Mouse (Mus musculus): ENCODE results near the gene Clcn6. TPM values are rescaled to one million over a fixed set of nuclear protein-coding genes. Genes with fewer than 3 reads are reported as not detected.

Clcn6 gene
- 4.0 TPM for polyA plus RNA-seq (2014; fragmentation: Illumina TruSeq; extraction: RNeasy Lipid Tissue Mini Kit (QIAGEN cat#74804); ENCODE audit: low read depth, low replicate concordance)

DNA sequence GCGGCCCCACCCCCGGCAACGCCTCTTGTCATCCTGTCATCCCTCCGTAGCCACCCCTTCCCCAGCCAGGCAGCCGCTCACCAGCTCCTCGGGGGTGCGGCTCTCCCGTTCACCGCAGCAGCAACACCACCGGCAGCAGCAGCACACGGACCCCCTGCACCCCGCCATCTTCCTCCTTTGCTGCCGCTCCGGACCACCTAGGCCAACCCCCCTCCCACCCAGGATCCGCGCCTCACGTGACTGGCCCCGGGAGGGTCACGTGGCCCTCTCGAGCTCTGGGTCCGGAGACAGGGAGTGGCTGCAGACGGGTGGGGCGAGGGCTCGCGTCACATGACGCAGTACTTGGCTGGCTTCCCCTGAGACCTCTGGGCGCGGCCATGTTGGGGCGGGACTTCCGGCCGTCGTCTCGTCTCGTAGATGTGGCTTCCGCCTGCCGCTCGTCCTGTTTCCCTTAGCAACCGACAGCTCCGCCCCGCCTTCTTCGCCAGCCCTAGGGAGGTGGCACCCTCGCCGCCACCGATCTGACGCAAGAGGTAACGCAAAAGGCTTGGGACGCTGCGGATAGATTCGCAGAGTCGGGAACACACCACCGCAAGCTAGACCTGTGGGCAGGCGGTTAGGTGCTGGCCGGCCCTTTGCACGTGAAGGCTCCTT is at the start of gene Clcn6, which contains the start of gene Mthfr:
Clcn6 (minus strand) TSS at position 222 of the 654 bp plus-strand sequence.
Mthfr (plus strand) TSS at position 478 of the 654 bp plus-strand sequence.

DNA sequence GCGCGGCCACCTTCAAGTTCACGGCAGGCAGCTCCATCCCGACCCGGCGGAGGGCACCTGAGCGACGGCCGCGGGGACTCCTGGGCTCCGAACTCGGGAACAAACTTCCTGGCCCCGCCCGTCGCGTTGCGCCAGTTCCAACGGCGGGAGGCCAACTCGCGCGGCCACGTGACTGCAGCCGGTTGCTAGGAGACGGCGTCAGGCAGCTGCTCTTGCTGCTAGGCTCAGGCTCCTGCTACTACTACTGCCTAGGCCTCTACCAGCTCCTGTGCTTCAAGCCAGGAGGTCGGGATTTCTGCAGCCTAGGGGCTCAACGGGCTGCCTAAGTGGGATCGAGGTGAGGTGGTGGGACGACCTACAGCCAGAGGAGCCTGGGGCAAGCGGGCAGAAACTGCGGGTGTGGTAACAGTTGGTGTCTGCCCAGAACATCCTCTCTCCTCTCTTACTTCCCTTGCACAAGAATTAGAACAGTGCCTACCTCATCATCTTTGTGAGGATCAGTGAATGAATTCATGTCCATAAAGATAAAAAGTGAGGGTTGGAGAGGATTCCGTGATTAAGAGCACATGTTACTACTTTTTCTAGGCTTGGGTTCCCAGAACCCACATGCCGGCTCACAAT is 49.4 kb upstream of the Clcn6 start, which contains the start of gene Agtrap:
Agtrap (minus strand) TSS at position 125 of the 621 bp plus-strand sequence.

DNA sequence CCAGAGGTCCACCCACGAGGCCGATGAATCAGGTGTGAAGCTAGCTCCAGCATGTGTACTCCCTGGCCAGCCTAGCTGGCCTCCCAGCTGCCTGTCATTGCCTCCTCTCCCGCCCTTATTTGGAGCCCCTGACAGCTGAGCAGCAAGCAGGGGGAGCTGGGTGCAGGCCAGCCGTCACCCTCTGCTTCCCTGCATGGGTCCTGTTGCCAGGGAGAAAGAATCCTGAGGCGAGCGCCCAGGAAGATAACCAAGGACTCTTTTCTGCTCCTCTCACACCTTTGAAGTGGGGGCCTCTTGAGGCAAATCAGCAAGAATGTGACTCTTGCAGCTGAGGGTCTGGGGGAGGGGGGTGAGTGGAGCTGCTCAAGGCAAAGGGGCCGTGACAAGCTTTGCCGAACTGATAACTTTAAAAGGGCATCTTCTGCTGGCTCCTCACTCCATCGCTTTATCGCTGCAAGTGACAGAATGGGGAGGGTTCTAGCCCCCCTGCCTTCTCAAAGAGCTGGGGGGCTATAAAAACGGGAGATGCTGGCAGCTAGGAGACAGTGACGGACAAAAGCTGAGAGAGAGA is 38.3 kb downstream of the Clcn6 start, which contains the start of gene Nppa:
Nppa (plus strand) TSS at position 521 of the 571 bp plus-strand sequence.

DNA sequence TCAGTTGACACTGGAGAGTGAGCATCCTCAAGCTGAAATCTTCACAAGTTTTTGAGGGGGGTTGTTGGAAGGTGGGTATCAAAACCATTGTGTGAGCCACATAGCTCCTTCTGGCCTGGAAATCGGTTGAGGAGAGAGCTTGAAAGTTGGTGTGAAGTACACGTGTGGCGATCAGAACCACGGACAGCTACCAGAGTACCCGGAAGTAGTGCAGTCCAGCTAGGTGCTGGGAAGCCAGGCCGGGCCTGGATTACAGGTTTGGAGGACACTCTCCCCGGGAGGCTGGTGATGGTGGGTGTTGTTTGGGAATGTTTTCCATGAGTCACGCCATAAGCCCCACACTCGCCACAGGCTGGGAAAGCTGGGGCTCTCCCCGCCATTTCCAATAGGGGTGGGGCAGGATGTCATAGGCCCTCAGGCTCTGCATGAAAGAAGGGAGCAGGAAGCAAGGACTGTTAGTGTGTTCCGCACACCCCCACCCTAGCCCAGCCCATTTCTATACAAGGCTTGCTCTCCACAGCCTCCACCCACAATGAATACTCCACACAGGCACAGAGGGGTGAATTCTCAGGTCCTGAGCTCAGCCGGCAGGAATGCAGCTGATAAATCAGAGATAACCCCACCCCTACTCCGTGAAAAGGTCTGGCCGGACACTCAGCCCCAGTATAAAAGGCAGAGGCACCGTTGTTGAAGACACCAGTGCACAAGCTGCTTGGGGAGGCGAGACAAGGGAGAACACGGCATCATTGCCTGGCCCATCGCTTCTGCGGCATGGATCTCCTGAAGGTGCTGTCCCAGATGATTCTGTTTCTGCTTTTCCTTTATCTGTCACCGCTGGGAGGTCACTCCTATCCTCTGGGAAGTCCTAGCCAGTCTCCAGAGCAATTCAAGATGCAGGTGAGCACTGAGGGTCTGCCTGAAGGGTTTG is 53.2 kb downstream of the Clcn6 start, which contains the start of gene Nppb:
Nppb (plus strand) TSS at position 584 of the 928 bp plus-strand sequence.

Other genes with a start within 250 kb of the Clcn6 start
- gene Zfp984, start 229.0 kb downstream of the Clcn6 start, polyA plus RNA-seq (2014; fragmentation: Illumina TruSeq; extraction: RNeasy Lipid Tissue Mini Kit (QIAGEN cat#74804); ENCODE audit: low read depth, low replicate concordance), result 11.3 TPM
- gene Zfp933, start 190.5 kb downstream of the Clcn6 start, polyA plus RNA-seq (2014; fragmentation: Illumina TruSeq; extraction: RNeasy Lipid Tissue Mini Kit (QIAGEN cat#74804); ENCODE audit: low read depth, low replicate concordance), result 28.0 TPM
- gene Miip, start 170.0 kb downstream of the Clcn6 start, polyA plus RNA-seq (2014; fragmentation: Illumina TruSeq; extraction: RNeasy Lipid Tissue Mini Kit (QIAGEN cat#74804); ENCODE audit: low read depth, low replicate concordance), result 5.1 TPM
- 6.3 TPM for gene Fv1, start 169.8 kb downstream of the Clcn6 start, polyA plus RNA-seq (2014; fragmentation: Illumina TruSeq; extraction: RNeasy Lipid Tissue Mini Kit (QIAGEN cat#74804); ENCODE audit: low read depth, low replicate concordance)
- gene Mfn2, start 134.1 kb downstream of the Clcn6 start, polyA plus RNA-seq (2014; fragmentation: Illumina TruSeq; extraction: RNeasy Lipid Tissue Mini Kit (QIAGEN cat#74804); ENCODE audit: low read depth, low replicate concordance), result 35.9 TPM
- 0.45 TPM for gene Plod1, start 102.1 kb downstream of the Clcn6 start, polyA plus RNA-seq (2014; fragmentation: Illumina TruSeq; extraction: RNeasy Lipid Tissue Mini Kit (QIAGEN cat#74804); ENCODE audit: low read depth, low replicate concordance)
- 5.2 TPM for gene 2510039O18Rik, start 97.9 kb downstream of the Clcn6 start, polyA plus RNA-seq (2014; fragmentation: Illumina TruSeq; extraction: RNeasy Lipid Tissue Mini Kit (QIAGEN cat#74804); ENCODE audit: low read depth, low replicate concordance)
- gene Nppb, start 53.0 kb downstream of the Clcn6 start, polyA plus RNA-seq (2014; fragmentation: Illumina TruSeq; extraction: RNeasy Lipid Tissue Mini Kit (QIAGEN cat#74804); ENCODE audit: low read depth, low replicate concordance), result not detected
- gene Nppa, start 38.1 kb downstream of the Clcn6 start, polyA plus RNA-seq (2014; fragmentation: Illumina TruSeq; extraction: RNeasy Lipid Tissue Mini Kit (QIAGEN cat#74804); ENCODE audit: low read depth, low replicate concordance), result not detected
- 2.7 TPM for gene Mthfr, start 256 bp upstream of the Clcn6 start, polyA plus RNA-seq (2014; fragmentation: Illumina TruSeq; extraction: RNeasy Lipid Tissue Mini Kit (QIAGEN cat#74804); ENCODE audit: low read depth, low replicate concordance)
- 8.2 TPM for gene Agtrap, start 49.2 kb upstream of the Clcn6 start, polyA plus RNA-seq (2014; fragmentation: Illumina TruSeq; extraction: RNeasy Lipid Tissue Mini Kit (QIAGEN cat#74804); ENCODE audit: low read depth, low replicate concordance)
- gene Mad2l2, start 91.6 kb upstream of the Clcn6 start, polyA plus RNA-seq (2014; fragmentation: Illumina TruSeq; extraction: RNeasy Lipid Tissue Mini Kit (QIAGEN cat#74804); ENCODE audit: low read depth, low replicate concordance), result 36.6 TPM
- 0.20 TPM for gene Draxin, start 91.9 kb upstream of the Clcn6 start, polyA plus RNA-seq (2014; fragmentation: Illumina TruSeq; extraction: RNeasy Lipid Tissue Mini Kit (QIAGEN cat#74804); ENCODE audit: low read depth, low replicate concordance)
- 1.8 TPM for gene Fbxo6, start 113.3 kb upstream of the Clcn6 start, polyA plus RNA-seq (2014; fragmentation: Illumina TruSeq; extraction: RNeasy Lipid Tissue Mini Kit (QIAGEN cat#74804); ENCODE audit: low read depth, low replicate concordance)
- gene Fbxo44, start 121.7 kb upstream of the Clcn6 start, polyA plus RNA-seq (2014; fragmentation: Illumina TruSeq; extraction: RNeasy Lipid Tissue Mini Kit (QIAGEN cat#74804); ENCODE audit: low read depth, low replicate concordance), result 12.3 TPM
- not detected for gene Fbxo2, start 121.8 kb upstream of the Clcn6 start, polyA plus RNA-seq (2014; fragmentation: Illumina TruSeq; extraction: RNeasy Lipid Tissue Mini Kit (QIAGEN cat#74804); ENCODE audit: low read depth, low replicate concordance)
- gene Disp3, start 249.1 kb upstream of the Clcn6 start, polyA plus RNA-seq (2014; fragmentation: Illumina TruSeq; extraction: RNeasy Lipid Tissue Mini Kit (QIAGEN cat#74804); ENCODE audit: low read depth, low replicate concordance), result not detected

Data from testis, adult 10 weeks (tissue).